Mouse (Mus musculus): ENCODE measurements at regions not wholly inside any gene's neighbourhood (a gene's known extent, or its start where the extent isn't known, plus 50 kb on each side); places are given as distances from the start of the nearest gene placed in this dataset.

DNA sequence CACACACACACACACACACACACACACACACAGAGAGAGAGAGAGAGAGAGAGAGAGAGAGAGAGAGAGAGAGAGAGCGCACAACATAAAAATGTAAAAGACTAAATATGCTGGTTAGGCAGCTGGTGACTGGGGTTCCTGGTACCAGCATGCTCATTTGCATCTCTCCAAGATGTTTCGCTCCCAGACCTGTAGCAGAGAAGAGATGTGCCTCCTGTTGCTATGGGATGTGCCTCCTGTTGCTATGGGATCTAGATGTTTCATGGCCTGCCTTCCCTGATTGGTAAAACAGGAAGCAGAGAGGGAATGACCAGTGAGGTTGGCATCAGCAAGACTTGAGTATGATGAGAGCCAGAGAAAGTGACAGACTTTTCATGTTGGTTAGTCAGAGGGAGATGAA, 55.1 kb upstream of the Gpc6 start:
- no peak for TF ChIP-seq CTCF (conservative IDR thresholded peaks at IDR 0.05; ENCODE audit: low read length)
- no peak for TF ChIP-seq NANOG (IDR thresholded peaks at IDR 0.05; ENCODE audit: borderline replicate concordance, low read length)

All from E14TG2a.4 (cell line).